ENCODE assay signal across 23 mouse cellular contexts in the genomic region with DNA sequence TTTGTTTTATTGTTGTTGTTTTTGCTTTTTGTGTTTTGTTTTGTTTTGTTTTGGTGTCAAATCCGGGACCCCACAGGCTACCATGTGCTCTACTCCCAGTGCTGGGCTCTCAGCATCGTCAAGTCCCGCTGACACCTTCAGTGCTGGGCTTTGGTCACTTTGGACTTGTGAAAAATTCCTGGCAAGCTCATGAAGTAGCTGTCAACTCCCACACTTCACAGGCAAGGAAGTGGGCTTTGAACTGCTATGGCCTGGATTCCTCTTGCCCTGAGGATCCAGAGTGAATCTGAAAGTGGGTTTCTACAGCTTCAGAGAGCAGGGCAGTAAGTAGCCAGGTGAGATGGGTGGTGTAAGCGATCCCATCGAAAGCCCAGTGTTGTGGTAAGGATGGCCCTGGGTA.
A peak's percentile ranks its signal among the peaks of the same experiment; 100 is the strongest.
DNase-seq lines count a peak whose midpoint lies in the region; ATAC-seq lines count a peak whose summit lies in the region.
"Had no signal": no experiment of that assay in that cellular context is flagged by ENCODE, and none has a peak within 500 bp of the region (broad histone marks: within the 10 kb centered on the region; RNA-seq: fewer than 3 reads in every experiment).

No protein-coding gene starts in this region.

- peaks cover 19% of the 10 kb centered on the region for H3K4me1 ChIP-seq in lung, embryonic 15.5 days
- H3K4me1 ChIP-seq in midbrain, embryonic 16.5 days (ENCODE audit: control insufficient read depth, insufficient read depth, low read length) = no peaks in the 10 kb centered on the region
- H3K4me1 ChIP-seq: liver, embryonic 15.5 days; neural tube, embryonic 15.5 days had no signal

- H3K9ac ChIP-seq in lung, embryonic 15.5 days = no peak overlapping the region
- no peak overlapping the region for H3K9ac ChIP-seq in midbrain, embryonic 16.5 days (ENCODE audit: low read depth, low read length)
- H3K9ac ChIP-seq: heart, embryonic 13.5 days; hindbrain, embryonic 14.5 days; liver, embryonic 15.5 days; neural tube, embryonic 15.5 days had no signal

- ATAC-seq in lung, embryonic 15.5 days (ENCODE audit: borderline replicate concordance, extremely low read depth, low FRiP score, low TSS enrichment) = no peak
- ATAC-seq in midbrain, embryonic 16.5 days = no peak
- ATAC-seq: forebrain, embryonic 16.5 days had no signal

- no peak overlapping the region for H3K4me3 ChIP-seq in lung, embryonic 15.5 days
- H3K4me3 ChIP-seq in midbrain, embryonic 16.5 days (ENCODE audit: low read depth, low read length) = no peak overlapping the region
- H3K4me3 ChIP-seq: heart, embryonic 13.5 days; liver, embryonic 15.5 days; neural tube, embryonic 15.5 days had no signal

- H3K27ac ChIP-seq in lung, embryonic 15.5 days = peak overlapping the region; percentile 29; the same call in 1 of the 2 replicates
- H3K27ac ChIP-seq in midbrain, embryonic 16.5 days (ENCODE audit: low read length) = no peak overlapping the region
- H3K27ac ChIP-seq: heart, embryonic 13.5 days; hindbrain, embryonic 14.5 days; liver, embryonic 15.5 days; neural tube, embryonic 15.5 days had no signal

- no peaks in the 10 kb centered on the region for H3K27me3 ChIP-seq in lung, embryonic 15.5 days
- no peaks in the 10 kb centered on the region for H3K27me3 ChIP-seq in midbrain, embryonic 16.5 days (ENCODE audit: control insufficient read depth, insufficient read depth, low read depth, low read length)
- H3K27me3 ChIP-seq: heart, embryonic 13.5 days; liver, embryonic 15.5 days; neural tube, embryonic 15.5 days had no signal

- H3K9me3 ChIP-seq in lung, embryonic 15.5 days = no peaks in the 10 kb centered on the region
- no peaks in the 10 kb centered on the region for H3K9me3 ChIP-seq in midbrain, embryonic 16.5 days (replicated peaks; ENCODE audit: control insufficient read depth, low read length, poor library complexity, severe bottlenecking)
- H3K9me3 ChIP-seq: heart, embryonic 13.5 days; liver, embryonic 15.5 days; neural tube, embryonic 15.5 days had no signal

- peak; percentile 53 for DNase-seq in heart, adult 11 months
- DNase-seq in heart, adult 8-10 months (ENCODE audit: low spot score) = no peak
- DNase-seq in lung, postnatal 14 days = no peak
- peak; percentile 48 for DNase-seq in lung, postnatal 25 days (ENCODE audit: low spot score)
- DNase-seq in thymus, postnatal 10 days (ENCODE audit: low spot score in 2 of 2) = no peak
- no peak for DNase-seq in right cerebral cortex, postnatal 10 days (ENCODE audit: low spot score in 2 of 2)
- DNase-seq: adrenal gland, adult 2 months; cerebellum, adult 11 months; cerebellum, adult 9-11 months; gastrocnemius, postnatal 10 days; heart, postnatal 36 days; kidney, postnatal 4 days; liver; right cerebral cortex, adult 18-20 months; thymus, postnatal 25 days had no signal

- H3K4me2 ChIP-seq in lung, embryonic 15.5 days = no peak overlapping the region
- H3K4me2 ChIP-seq in midbrain, embryonic 16.5 days (ENCODE audit: low read length) = no peak overlapping the region
- H3K4me2 ChIP-seq: heart, embryonic 13.5 days; hindbrain, embryonic 14.5 days; liver, embryonic 15.5 days; midbrain, embryonic 11.5 days; neural tube, embryonic 15.5 days had no signal

- WGBS in lung, embryonic 15.5 days = 67% methylated on average over 5 of the region's 5 CpGs
- 95% methylated on average over 5 of the region's 5 CpGs for WGBS in midbrain, embryonic 16.5 days

- H3K36me3 ChIP-seq in lung, embryonic 15.5 days = no peaks in the 10 kb centered on the region
- no peaks in the 10 kb centered on the region for H3K36me3 ChIP-seq in midbrain, embryonic 16.5 days (ENCODE audit: control insufficient read depth, insufficient read depth, low read length)
- H3K36me3 ChIP-seq: heart, embryonic 13.5 days; liver, embryonic 15.5 days; neural tube, embryonic 15.5 days had no signal

Comparison
In these comparisons a context has a peak if more than half of its experiments do, and no peak if none do; other contexts are left out.
1. DNase-seq: peak in heart, adult 11 months (single experiment) and lung, postnatal 25 days (single experiment); none in heart, adult 8-10 months (single experiment), lung, postnatal 14 days (single experiment), thymus, postnatal 10 days (0 of 2) and right cerebral cortex, postnatal 10 days (0 of 2).